Mouse (Mus musculus) brown adipose tissue, adult 24 weeks (tissue): ENCODE measurements around the gene Plekha5. TPM values are rescaled to one million over a fixed set of nuclear protein-coding genes. Genes with fewer than 3 reads are reported as not detected.

Source experiments
- H3K27ac ChIP-seq: fragments of 200-500 bp; replicated peaks from 2 replicates; pipeline ENCODE4 v1.5.1; 2012; ENCODE audit warnings: low read depth, mild to moderate bottlenecking, low read length
- H3K4me1 ChIP-seq: fragments of 200-500 bp; 2 replicates; pipeline ENCODE4 v1.6.1; 2012; ENCODE audit warnings: low read length, mixed read lengths; ENCODE audit not compliant: control insufficient read depth, insufficient read depth, insufficient read length
- H3K4me3 ChIP-seq: fragments of 200-500 bp; 2 replicates; pipeline ENCODE4 v1.5.1; 2012; ENCODE audit warnings: low read depth, mild to moderate bottlenecking, low read length, moderate library complexity; ENCODE audit not compliant: insufficient read depth
- polyA plus RNA-seq: library from polyadenylated mRNA; stranded (reverse); fragments of >200 nt; gene quantifications from 2 replicates; pipeline ENCODE4 v1.2.4, GENCODE M21; 2012; ENCODE audit not compliant: missing spikeins, insufficient read depth, insufficient read length

The Plekha5 gene
- polyA plus RNA-seq, 1 experiment, result 9.9 TPM

GRCm38 (mm10) chr6:140636290-140636689 is 212.4 kb downstream of the Plekha5 start:
- Histone ChIP-seq H3K4me3 (no peak overlapping the region), H3K27ac (no peak overlapping the region), H3K4me1 (no peaks in the 10 kb centered on the region)

- no peaks in the 10 kb centered on the region for H3K4me1 ChIP-seq
- H3K27ac ChIP-seq, result no peak overlapping the region
- no peak overlapping the region for H3K4me3 ChIP-seq
These were observed 218.2 kb downstream of the Plekha5 start for GRCm38 (mm10) chr6:140642010-140642409.

GRCm38 (mm10) chr6:140642655-140643054 is 218.8 kb downstream of the Plekha5 start:
- Histone ChIP-seq H3K4me3 (no peak overlapping the region), H3K27ac (no peak overlapping the region), H3K4me1 (no peaks in the 10 kb centered on the region)

- no peaks in the 10 kb centered on the region for H3K4me1 ChIP-seq
- H3K4me3 ChIP-seq, result no peak overlapping the region
- no peak overlapping the region for H3K27ac ChIP-seq
These were observed 222.1 kb downstream of the Plekha5 start for GRCm38 (mm10) chr6:140645931-140646330.

Other genes starting within 250 kb of the Plekha5 start
- gene Aebp2, start 198.6 kb downstream of the Plekha5 start, polyA plus RNA-seq, result 22.2 and 25.4 TPM in 2 replicates